Mouse (Mus musculus): Measurements from ENCODE around the gene Alkbh8. TPM values are rescaled to one million over a fixed set of nuclear protein-coding genes. Genes with fewer than 3 reads are reported as not detected.
"Not testable (repeated sequence)": the region's sequence is repeated elsewhere in the genome, so short reads cannot be mapped to it uniquely, and the experiment has no call there.

Gene Alkbh8
- 0.25 TPM in 1 of 2 replicates, not detected in the other for polyA plus RNA-seq (2012; ENCODE audit: insufficient read depth, low replicate concordance)

- TF ChIP-seq GATA1 (IDR thresholded peaks at IDR 0.05; ENCODE audit: borderline replicate concordance, low read length) = no peak
- no peak for TF ChIP-seq FLI1 (IDR thresholded peaks at IDR 0.05; ENCODE audit: low read length)
- H3K27me3 ChIP-seq (replicated peaks) = no peaks in the 10 kb centered on the region
- H3K9me3 ChIP-seq = no peaks in the 10 kb centered on the region
- peaks cover 17% of the 10 kb centered on the region for H3K36me3 ChIP-seq (replicated peaks; ENCODE audit: low read length)
- peak within 1 kb of the TSS; percentile 96 for H3K4me3 ChIP-seq (replicated peaks)
- H3K4me1 ChIP-seq = peaks cover 18% of the 10 kb centered on the region
These were observed at the start of gene Alkbh8 for GRCm38 (mm10) chr9:3334962-3335767. Gene Alkbh8 (plus strand): TSS chr9:3335140.

DNA sequence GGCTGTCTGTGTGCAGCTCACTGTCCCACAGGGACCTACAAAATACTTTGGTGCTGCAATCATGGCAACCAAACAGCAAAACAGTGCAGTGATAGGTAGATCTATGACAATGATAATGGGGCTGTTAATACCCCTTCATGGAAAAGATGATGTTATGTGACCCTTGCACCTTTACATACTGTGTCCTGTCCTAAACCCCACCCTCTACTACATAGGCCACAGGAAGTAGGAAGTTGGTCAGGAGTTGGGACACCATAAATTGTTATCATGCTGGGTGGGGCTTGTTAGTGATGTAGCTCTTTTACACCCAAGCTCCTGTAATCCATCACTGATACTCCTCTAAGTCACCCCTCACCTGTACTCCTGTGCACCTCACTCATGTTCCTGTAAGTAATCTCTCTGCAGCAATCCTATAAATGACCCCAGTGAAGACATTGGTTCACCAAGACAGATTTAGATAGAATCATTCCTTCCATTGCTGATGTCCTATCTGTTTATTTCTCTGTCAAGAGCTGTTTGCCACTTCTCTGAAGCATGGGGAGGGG is 25.6 kb upstream of the Alkbh8 start:
- TF ChIP-seq GATA1 (IDR thresholded peaks at IDR 0.05; ENCODE audit: borderline replicate concordance, low read length) = no peak
- no peak for TF ChIP-seq FLI1 (IDR thresholded peaks at IDR 0.05; ENCODE audit: low read length)
- H3K9me3 ChIP-seq = peaks cover 15% of the 10 kb centered on the region
- no peaks in the 10 kb centered on the region for H3K36me3 ChIP-seq (replicated peaks; ENCODE audit: low read length)
- H3K27me3 ChIP-seq (replicated peaks) = no peaks in the 10 kb centered on the region
- no peak overlapping the region for H3K4me3 ChIP-seq (replicated peaks)
- no peaks in the 10 kb centered on the region for H3K4me1 ChIP-seq

GRCm38 (mm10) chr9:3310016-3310415 is 24.9 kb upstream of the Alkbh8 start:
- no peaks in the 10 kb centered on the region for H3K36me3 ChIP-seq (replicated peaks; ENCODE audit: low read length)
- H3K9me3 ChIP-seq = peaks cover 15% of the 10 kb centered on the region
- H3K27me3 ChIP-seq (replicated peaks) = no peaks in the 10 kb centered on the region
- no peaks in the 10 kb centered on the region for H3K4me1 ChIP-seq
- TF ChIP-seq FLI1 (IDR thresholded peaks at IDR 0.05; ENCODE audit: low read length) (no peak), GATA1 (IDR thresholded peaks at IDR 0.05; ENCODE audit: borderline replicate concordance, low read length) (no peak)
- H3K4me3 ChIP-seq (replicated peaks) = no peak overlapping the region

GRCm38 (mm10) chr9:3327342-3328053 is 7.4 kb upstream of the Alkbh8 start:
- H3K36me3 ChIP-seq (replicated peaks; ENCODE audit: low read length); H3K27me3 ChIP-seq (replicated peaks); H3K4me3 ChIP-seq (replicated peaks); H3K9me3 ChIP-seq: not testable (repeated sequence)
- H3K4me1 ChIP-seq = peaks cover 11% of the 10 kb centered on the region; the same call in 1 of the 2 replicates

DNA sequence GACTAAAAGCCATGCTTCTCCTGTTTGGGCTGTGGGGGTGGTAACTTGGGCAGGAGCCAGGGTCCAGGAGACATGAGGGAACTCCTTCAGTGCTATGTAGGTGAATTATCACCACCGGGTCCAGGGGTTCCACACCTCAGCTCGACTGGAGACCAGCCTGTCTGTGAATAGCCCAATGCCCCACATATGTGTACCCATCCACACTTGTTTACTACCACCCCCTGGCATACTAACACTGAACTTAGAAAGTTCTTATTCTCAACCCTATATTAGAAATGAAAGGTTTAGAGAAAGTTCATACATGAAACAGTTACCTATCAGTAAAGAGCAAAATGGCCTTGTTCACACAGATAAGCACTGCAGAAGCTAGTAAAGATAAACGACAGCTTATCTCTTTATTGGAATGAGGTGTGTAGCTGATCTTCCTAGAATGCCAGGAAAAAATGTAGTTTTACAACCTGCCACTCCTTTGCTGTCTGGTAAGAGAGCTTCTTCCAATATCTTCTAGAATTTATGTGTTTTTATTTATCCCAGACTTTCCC is 6.8 kb upstream of the Alkbh8 start:
- Histone ChIP-seq H3K4me3 (replicated peaks) (no peak overlapping the region), H3K9me3 (no peaks in the 10 kb centered on the region), H3K27me3 (replicated peaks) (no peaks in the 10 kb centered on the region), H3K36me3 (replicated peaks; ENCODE audit: low read length) (no peaks in the 10 kb centered on the region), H3K4me1 (peaks cover 11% of the 10 kb centered on the region; the same call in 1 of the 2 replicates)
- TF ChIP-seq GATA1 (IDR thresholded peaks at IDR 0.05; ENCODE audit: borderline replicate concordance, low read length) (no peak), FLI1 (IDR thresholded peaks at IDR 0.05; ENCODE audit: low read length) (no peak)

- no peak for TF ChIP-seq GATA1 (IDR thresholded peaks at IDR 0.05; ENCODE audit: borderline replicate concordance, low read length)
- TF ChIP-seq FLI1 (IDR thresholded peaks at IDR 0.05; ENCODE audit: low read length) = no peak
- H3K9me3 ChIP-seq = no peaks in the 10 kb centered on the region
- H3K36me3 ChIP-seq (replicated peaks; ENCODE audit: low read length) = no peaks in the 10 kb centered on the region
- peaks cover 15% of the 10 kb centered on the region; the same call in 1 of the 2 replicates for H3K4me1 ChIP-seq
- H3K27me3 ChIP-seq (replicated peaks) = no peaks in the 10 kb centered on the region
- H3K4me3 ChIP-seq (replicated peaks) = no peak overlapping the region
These were observed 4.6 kb upstream of the Alkbh8 start for GRCm38 (mm10) chr9:3330319-3330718.

GRCm38 (mm10) chr9:3330737-3331384 is 4.1 kb upstream of the Alkbh8 start:
- TF ChIP-seq GATA1 (IDR thresholded peaks at IDR 0.05; ENCODE audit: borderline replicate concordance, low read length) = no peak
- H3K4me3 ChIP-seq (replicated peaks) = no peak overlapping the region
- H3K27me3 ChIP-seq (replicated peaks) = no peaks in the 10 kb centered on the region
- no peaks in the 10 kb centered on the region for H3K36me3 ChIP-seq (replicated peaks; ENCODE audit: low read length)
- no peaks in the 10 kb centered on the region for H3K9me3 ChIP-seq
- H3K4me1 ChIP-seq = peaks cover 15% of the 10 kb centered on the region; the same call in 1 of the 2 replicates

DNA sequence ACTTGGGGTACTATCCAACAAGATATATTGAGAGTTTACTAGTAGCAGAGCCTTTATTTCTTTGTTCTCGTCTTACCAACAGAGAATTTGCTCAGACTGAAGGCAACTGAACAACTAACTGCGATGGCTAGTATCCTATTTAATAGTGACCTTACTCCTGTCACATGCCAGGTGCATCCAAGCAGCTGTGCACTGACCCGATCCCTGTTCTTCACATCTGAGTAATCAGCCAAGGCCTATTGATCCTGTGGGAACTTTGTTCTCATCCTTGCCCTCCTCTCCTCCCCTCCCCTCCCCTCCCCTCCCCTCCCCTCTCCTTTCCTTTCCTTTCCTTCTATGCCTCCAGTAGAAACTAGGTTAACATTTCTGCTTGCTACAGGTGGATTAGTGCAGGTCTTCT is 1.7 kb downstream of the Alkbh8 start:
- H3K9me3 ChIP-seq = no peaks in the 10 kb centered on the region
- TF ChIP-seq FLI1 (IDR thresholded peaks at IDR 0.05; ENCODE audit: low read length) (no peak), GATA1 (IDR thresholded peaks at IDR 0.05; ENCODE audit: borderline replicate concordance, low read length) (no peak)

GRCm38 (mm10) chr9:3345136-3345535 is 10.2 kb downstream of the Alkbh8 start:
- Histone ChIP-seq H3K36me3 (replicated peaks; ENCODE audit: low read length) (peaks cover 77% of the 10 kb centered on the region), H3K27me3 (replicated peaks) (no peaks in the 10 kb centered on the region), H3K4me3 (replicated peaks) (no peak overlapping the region), H3K9me3 (no peaks in the 10 kb centered on the region), H3K4me1 (peaks cover 4% of the 10 kb centered on the region; the same call in 1 of the 2 replicates)
- TF ChIP-seq GATA1 (IDR thresholded peaks at IDR 0.05; ENCODE audit: borderline replicate concordance, low read length) (no peak), FLI1 (IDR thresholded peaks at IDR 0.05; ENCODE audit: low read length) (no peak)

More for the DNA sequence above, 1.7 kb downstream of the Alkbh8 start:
- H3K4me3 ChIP-seq (replicated peaks) = peak overlapping the region; percentile 62
- peaks cover 16% of the 10 kb centered on the region for H3K4me1 ChIP-seq
- no peaks in the 10 kb centered on the region for H3K27me3 ChIP-seq (replicated peaks)
- peaks cover 27% of the 10 kb centered on the region for H3K36me3 ChIP-seq (replicated peaks; ENCODE audit: low read length)
